Mouse (Mus musculus): ENCODE results near the gene Isyna1.
"Not testable (repeated sequence)": the region's sequence is repeated elsewhere in the genome, so short reads cannot be mapped to it uniquely, and the experiment has no call there.

Gene Isyna1

GRCm38 (mm10) chr8:70574915-70575314 is 19.3 kb upstream of the Isyna1 start:
- DNase-seq (ENCODE audit: low read depth) = no peak

DNA sequence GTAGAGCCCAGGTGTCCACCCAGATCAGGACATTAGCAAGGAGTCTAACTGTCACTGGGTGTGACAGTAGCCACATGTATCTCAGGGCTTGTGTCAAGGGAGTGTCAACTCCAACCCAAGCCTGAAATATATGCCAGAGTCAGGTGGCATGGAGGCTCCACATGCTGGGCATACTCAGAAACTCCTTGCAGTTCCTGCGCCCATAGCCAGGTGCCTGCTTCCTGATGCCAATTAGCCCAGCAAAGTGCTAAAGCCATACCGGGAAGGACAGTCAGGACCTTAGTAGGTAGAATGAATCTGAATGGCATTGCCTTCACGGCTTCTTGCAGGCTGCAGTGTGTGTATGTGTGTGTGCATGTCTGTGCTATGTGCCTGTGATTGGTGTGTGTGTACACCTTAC is 17.0 kb upstream of the Isyna1 start:
- no peak for DNase-seq (ENCODE audit: low read depth)

DNA sequence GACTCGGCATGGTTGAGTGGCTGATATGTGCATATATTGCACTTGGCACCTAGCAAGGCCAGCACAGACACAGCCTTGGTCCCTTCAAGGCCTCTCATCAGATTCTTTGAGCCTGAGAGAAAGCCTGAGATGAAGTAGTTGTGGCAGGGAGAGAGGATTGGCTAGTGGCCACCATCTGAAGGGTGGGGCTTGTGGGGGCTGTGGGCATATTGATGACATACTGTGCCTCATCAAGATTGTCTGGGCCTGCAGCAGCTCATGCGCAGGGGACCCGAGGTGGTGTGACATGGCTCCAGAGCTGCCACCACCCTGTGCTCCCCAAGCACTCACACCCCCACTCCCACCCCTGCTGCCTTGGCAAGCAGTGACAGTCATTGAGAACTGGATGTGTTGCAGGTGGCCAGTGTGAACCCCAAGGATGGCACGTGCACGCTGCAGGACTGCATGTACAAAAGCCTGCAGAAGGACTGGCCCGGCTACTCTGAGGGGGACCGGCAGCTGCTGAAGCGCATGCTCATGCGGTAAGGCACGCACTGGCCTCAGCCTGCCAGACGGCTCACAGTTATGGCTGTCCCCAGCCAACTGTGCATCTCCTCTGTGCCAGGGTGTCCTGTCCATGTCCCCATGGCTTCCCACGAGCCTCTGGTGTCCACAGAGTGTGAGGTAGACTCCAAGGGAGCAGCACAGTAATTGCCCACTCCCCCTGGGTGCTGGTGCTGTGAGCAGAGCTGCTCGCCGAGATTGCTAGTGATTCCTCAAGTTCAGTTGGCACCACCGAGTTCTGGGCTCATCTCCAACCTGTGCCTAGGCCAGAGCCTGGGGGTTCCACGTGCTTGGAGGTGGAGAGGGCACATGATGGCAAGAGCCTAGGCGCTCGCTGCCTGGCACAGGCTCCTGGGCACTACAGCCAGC is 10.4 kb upstream of the Isyna1 start:
- DNase-seq (ENCODE audit: low read depth) = no peak

- DNase-seq (ENCODE audit: low read depth) = no peak
Measured at GRCm38 (mm10) chr8:70584606-70585257, 9.4 kb upstream of the Isyna1 start.

DNA sequence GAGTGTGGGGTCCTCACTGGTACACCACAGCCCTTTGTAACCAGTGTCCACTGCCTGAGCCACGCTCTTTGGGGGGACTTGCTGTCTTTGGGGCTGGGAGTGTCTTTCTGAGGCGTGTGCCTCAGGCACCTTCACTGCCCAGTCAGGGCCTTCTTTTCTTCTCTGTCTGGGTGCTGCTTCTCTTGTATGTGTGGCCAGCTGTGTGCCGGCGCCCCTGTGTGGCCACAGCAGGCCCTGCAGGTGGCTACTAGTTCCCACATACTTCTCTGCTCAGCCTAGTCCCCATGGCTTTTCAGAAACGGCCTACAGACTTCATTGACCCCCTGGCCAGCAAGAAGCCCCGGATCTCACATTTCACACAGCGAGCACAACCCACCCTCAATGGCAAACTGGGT is 8.9 kb upstream of the Isyna1 start:
- DNase-seq (ENCODE audit: low read depth) = peak; percentile 86

GRCm38 (mm10) chr8:70587955-70588354 is 6.2 kb upstream of the Isyna1 start:
- DNase-seq (ENCODE audit: low read depth) = not testable (repeated sequence)

DNA sequence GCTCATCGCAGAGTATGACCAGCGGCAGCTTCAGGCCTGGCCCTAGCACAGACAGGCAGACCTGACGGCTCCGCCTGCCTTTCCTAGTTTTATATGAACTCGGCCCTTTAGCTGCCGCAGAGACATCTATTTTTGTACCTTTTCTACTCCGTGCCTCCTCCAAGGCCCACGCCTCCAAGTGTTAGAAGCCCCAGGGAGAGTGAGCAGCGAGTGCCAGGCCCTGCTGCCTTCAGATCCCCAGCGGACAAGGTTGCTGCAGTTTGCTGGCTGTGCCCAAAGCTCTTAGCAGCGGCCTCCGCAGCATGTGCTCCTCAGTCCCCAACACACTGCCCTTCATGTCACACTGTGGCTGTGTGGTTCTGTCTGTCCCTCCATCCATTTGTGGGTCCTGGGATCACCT is 2.6 kb upstream of the Isyna1 start:
- DNase-seq (ENCODE audit: low read depth) = no peak

DNA sequence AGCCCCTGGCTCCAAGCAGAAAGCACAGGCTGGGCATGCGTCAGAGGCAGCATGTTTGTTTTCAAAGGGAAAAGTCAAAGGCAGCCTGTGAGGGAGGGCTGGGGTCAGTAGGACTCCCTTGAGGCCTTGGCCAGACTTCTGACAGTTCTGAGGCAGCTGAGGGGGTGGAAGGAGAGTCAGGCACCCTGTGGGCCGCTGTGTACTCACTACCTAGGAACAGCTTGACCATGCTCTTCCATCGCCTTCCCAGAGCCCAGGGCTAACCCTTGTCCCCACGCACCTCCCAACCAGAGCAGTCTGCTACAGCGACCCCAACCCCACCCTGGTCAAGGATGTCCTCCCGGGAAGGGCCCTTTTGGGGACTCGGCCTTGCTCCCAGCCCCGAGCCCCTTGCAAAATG is 1.0 kb upstream of the Isyna1 start:
- DNase-seq (ENCODE audit: low read depth) = peak; percentile 18

DNA sequence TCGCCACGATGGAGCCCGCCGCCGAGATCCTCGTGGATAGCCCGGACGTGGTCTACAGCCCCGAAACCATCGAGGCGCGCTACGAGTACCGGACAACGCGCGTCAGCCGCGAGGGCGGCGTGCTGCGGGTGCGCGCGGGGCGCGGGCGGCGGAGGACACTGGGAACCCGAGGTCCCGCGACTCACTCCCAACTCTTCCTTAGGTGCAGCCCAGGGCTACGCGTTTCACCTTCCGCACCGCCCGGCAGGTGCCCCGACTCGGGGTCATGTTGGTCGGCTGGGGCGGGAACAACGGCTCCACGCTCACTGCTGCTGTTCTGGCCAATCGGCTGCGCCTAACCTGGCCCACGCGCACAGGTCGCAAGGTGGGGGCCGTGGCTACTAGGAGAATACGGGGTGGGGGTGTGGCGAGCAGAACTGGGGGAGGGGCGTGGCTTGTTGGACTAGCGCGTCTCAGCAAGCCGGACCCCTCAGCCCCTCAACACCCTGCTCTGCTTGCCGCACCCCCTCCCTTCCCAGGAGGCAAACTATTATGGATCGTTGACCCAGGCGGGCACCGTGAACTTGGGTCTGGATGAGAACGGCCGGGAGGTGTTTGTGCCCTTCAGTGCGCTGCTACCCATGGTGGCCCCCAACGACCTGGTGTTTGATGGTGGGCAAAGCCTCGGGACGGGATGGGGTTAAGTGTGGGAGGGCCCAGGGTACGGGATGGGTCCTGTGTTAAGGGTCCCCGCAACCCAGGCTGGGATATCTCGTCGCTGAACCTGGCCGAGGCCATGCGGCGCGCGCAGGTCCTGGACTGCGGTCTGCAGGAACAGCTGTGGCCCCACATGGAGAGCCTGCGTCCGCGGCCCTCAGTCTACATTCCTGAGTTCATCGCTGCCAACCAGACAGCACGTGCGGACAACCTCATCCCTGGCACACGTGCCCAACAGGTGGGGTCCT is 720 bp downstream of the Isyna1 start:
- DNase-seq (ENCODE audit: low read depth) = no peak

- DNase-seq (ENCODE audit: low read depth) = no peak
Measured at GRCm38 (mm10) chr8:70595811-70596210, 1.6 kb downstream of the Isyna1 start.

DNA sequence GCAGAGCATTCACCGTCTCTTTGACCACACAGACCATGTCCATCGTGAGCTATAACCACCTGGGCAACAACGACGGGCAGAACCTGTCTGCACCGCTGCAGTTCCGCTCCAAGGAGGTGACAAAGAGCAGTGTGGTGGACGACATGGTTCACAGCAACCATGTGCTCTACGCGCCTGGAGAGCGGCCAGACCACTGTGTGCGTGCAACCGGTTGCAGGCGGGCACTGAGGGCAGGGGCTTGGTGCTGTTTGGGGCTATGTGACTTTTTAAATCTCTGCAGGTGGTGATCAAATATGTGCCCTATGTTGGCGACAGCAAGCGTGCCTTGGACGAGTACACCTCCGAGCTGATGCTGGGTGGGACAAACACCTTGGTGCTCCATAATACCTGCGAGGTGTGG is 2.0 kb downstream of the Isyna1 start:
- no peak for DNase-seq (ENCODE audit: low read depth)

DNA sequence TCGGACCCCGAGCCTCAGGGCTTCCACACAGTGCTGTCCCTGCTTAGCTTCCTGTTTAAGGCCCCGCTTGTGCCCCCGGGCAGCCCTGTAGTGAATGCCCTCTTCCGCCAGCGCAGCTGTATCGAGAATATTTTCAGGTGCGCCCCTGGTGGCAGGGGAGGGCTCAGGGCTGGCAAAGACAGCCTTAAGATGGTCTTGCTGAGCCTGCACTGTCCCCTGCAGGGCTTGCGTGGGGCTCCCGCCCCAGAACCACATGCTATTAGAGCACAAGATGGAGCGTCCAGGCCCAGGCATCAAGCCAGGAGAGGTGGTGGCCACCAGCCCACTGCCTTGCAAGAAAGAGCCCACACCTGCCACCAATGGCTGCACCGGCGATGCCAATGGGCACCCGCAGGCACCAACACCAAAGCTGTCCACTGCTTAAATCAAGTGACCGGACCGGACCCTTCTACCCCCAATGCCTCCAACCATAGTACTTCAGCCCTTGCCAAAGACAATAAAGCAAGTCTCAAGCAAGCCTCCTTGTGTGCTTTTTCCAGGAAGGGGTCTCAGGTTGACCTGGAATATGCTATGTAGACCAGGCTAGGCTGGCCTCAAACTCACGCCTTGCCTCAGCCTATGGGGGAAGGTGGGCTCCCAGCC is 2.7 kb downstream of the Isyna1 start:
- no peak for DNase-seq (ENCODE audit: low read depth)

GRCm38 (mm10) chr8:70597417-70598272 is 3.5 kb downstream of the Isyna1 start:
- no peak for DNase-seq (ENCODE audit: low read depth)

GRCm38 (mm10) chr8:70598283-70598682 is 4.1 kb downstream of the Isyna1 start:
- no peak for DNase-seq (ENCODE audit: low read depth)

GRCm38 (mm10) chr8:70598722-70599121 is 4.5 kb downstream of the Isyna1 start:
- no peak for DNase-seq (ENCODE audit: low read depth)

GRCm38 (mm10) chr8:70599507-70600290 is 5.5 kb downstream of the Isyna1 start:
- no peak for DNase-seq (ENCODE audit: low read depth)

- no peak for DNase-seq (ENCODE audit: low read depth)
Measured at GRCm38 (mm10) chr8:70600473-70601270, 6.5 kb downstream of the Isyna1 start.

- no peak for DNase-seq (ENCODE audit: low read depth)
Measured at GRCm38 (mm10) chr8:70601271-70601649, 7.1 kb downstream of the Isyna1 start.

GRCm38 (mm10) chr8:70602139-70602811 is 8.1 kb downstream of the Isyna1 start:
- DNase-seq (ENCODE audit: low read depth) = no peak
